Mouse (Mus musculus) liver, postnatal 0 days (tissue): ENCODE measurements around the gene Cflar.

ENCODE experiments used
- CTCF ChIP-seq: sonication (generic); IDR thresholded peaks from 2 replicates; pipeline ENCODE4 v1.5.1; 2016; ENCODE audit warnings: antibody characterized with exemption, low read depth
- EP300 ChIP-seq: IDR thresholded peaks from 2 replicates; pipeline ENCODE4 v1.6.1; 2016; ENCODE audit warnings: antibody characterized with exemption, low read depth, mild to moderate bottlenecking

DNA sequence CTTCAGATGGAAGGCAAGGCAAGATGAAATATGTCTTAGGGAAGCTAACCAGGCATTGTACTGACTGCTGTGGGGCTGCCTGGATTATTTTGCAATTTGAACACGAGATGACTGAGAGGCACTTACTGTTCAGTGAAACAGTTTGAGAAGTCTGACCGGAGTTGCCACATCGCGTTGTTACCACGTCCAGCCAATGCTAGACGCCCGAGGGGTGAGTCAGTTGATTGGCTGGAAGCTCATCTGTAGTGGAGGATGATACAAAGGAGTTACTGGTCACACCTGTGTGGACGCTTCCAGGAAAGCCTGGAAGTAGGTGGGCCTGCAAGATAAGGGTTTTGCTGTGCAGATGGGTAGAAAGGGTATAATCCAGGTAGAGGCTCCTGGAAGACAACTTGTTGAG lies 8.8 kb downstream of the Cflar start:
- TF ChIP-seq CTCF, result no peak
- TF ChIP-seq EP300, result 0 out of 2 replicates have a peak, but pooled peaks have one; percentile 12
